Mouse (Mus musculus): ENCODE data around the gene Pink1. TPM values are rescaled to one million over a fixed set of nuclear protein-coding genes. Genes with fewer than 3 reads are reported as not detected.

The Pink1 gene
- polyA plus RNA-seq, 1 experiment = 48.1 TPM

DNA sequence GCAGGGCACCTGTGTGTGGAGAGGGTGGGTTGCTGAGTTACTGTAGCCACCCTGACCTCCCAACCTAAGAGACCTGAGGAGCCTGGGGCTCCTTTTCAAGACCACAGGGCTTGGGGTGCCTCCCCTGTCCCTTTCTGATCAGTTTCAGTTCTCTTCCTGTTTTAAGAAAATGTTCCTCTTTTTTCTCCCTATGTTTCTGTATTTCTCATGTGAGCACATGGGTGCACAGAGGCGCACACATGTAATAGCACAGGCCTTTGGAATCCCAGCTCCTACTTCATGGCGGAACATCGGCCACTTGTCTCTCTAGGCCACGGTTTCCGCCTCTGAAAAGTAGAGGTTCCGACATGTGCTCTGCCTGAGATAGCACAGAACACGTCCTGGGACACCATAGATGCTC, 37.4 kb downstream of the Pink1 start:
- TF ChIP-seq CTCF (IDR thresholded peaks at IDR 0.05; ENCODE audit: control insufficient read depth, insufficient read depth, low read length) = no peak
- TF ChIP-seq POLR2A (IDR thresholded peaks at IDR 0.05; ENCODE audit: borderline replicate concordance, control insufficient read depth, low read depth, low read length) = no peak
- Histone ChIP-seq H3K27ac (ENCODE audit: control insufficient read depth, insufficient read depth, low read depth, low read length, poor library complexity) (no peak overlapping the region), H3K4me3 (replicated peaks; ENCODE audit: control insufficient read depth, low read depth, low read length) (no peak overlapping the region), H3K4me1 (ENCODE audit: control insufficient read depth, insufficient read depth, low read length) (no peaks in the 10 kb centered on the region; the same call in 1 of the 2 replicates)
- 60% methylated on average over 7 of the region's 7 CpGs for WGBS

DNA sequence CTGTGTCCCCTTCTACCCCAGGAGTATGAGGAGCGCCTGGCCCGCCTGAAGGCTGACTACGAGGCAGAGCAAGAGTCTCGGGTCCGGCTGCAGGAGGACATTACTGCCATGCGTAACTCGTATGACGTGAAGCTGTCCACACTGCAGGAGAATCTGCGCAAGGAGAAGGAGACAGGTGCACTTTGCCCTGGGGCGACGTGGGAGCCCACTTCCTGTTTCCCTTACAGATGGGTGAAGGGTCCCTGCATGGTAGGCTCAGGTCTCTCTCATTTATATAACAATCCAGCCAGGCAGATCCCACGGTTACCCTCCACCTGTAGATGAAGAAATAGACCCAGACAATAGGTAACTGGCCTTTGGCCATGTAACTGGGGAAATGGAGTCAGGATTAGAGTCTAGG, 39.7 kb downstream of the Pink1 start:
- 67% methylated on average over 12 of the region's 12 CpGs for WGBS
- Histone ChIP-seq H3K27ac (ENCODE audit: control insufficient read depth, insufficient read depth, low read depth, low read length, poor library complexity) (no peak overlapping the region), H3K4me1 (ENCODE audit: control insufficient read depth, insufficient read depth, low read length) (no peaks in the 10 kb centered on the region; the same call in 1 of the 2 replicates), H3K4me3 (replicated peaks; ENCODE audit: control insufficient read depth, low read depth, low read length) (no peak overlapping the region)
- no peak for TF ChIP-seq POLR2A (IDR thresholded peaks at IDR 0.05; ENCODE audit: borderline replicate concordance, control insufficient read depth, low read depth, low read length)
- no peak for TF ChIP-seq CTCF (IDR thresholded peaks at IDR 0.05; ENCODE audit: control insufficient read depth, insufficient read depth, low read length)

DNA sequence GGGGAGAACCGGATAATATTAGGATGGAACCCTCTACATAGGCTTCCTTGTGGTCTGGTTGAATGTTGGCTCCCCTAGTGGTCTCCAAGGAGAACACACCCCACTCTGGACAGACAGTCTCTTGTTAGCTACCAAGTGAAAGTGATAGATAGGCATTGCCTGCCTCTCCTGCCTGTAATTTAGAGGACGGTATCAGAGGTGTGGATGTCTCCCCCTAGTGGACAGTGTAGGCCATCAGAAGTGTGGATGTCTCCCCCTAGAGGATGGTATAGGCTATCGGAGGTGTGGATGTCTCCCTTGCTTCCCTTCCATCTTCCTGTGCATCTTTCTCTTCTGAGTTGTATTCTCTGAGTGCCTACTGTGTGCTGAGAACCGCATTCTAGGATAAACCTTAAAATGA, 43.3 kb downstream of the Pink1 start:
- peak; percentile 100 for TF ChIP-seq CTCF (IDR thresholded peaks at IDR 0.05; ENCODE audit: control insufficient read depth, insufficient read depth, low read length)
- no peak for TF ChIP-seq POLR2A (IDR thresholded peaks at IDR 0.05; ENCODE audit: borderline replicate concordance, control insufficient read depth, low read depth, low read length)
- Histone ChIP-seq H3K27ac (ENCODE audit: control insufficient read depth, insufficient read depth, low read depth, low read length, poor library complexity) (no peak overlapping the region), H3K4me1 (ENCODE audit: control insufficient read depth, insufficient read depth, low read length) (no peaks in the 10 kb centered on the region), H3K4me3 (replicated peaks; ENCODE audit: control insufficient read depth, low read depth, low read length) (no peak overlapping the region)
- 19% methylated on average over 4 of the region's 4 CpGs for WGBS

DNA sequence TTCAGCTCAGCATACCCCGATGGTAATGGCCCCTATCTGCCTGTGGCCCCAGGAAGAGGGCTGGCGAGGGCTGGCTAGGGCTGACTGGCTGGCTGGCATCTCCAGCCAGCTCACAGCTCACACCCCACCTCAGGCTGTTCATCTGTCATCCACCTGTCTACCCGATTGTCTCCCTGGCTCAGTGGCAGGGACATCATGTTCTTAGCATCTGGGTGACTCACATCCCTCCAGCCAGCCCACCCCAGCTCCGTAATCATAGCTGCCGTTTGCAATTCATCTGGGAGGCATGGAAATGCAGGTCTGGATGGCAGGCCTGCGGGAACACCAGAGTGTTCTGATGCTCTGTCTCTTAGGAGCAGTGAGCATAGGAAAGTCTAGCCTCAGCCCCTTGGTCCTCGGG, 47.8 kb downstream of the Pink1 start:
- TF ChIP-seq CTCF (IDR thresholded peaks at IDR 0.05; ENCODE audit: control insufficient read depth, insufficient read depth, low read length) (no peak), POLR2A (IDR thresholded peaks at IDR 0.05; ENCODE audit: borderline replicate concordance, control insufficient read depth, low read depth, low read length) (no peak)
- no peaks in the 10 kb centered on the region for H3K4me1 ChIP-seq (ENCODE audit: control insufficient read depth, insufficient read depth, low read length)
- WGBS = 85% methylated on average over 7 of the region's 7 CpGs
- no peak overlapping the region for H3K27ac ChIP-seq (ENCODE audit: control insufficient read depth, insufficient read depth, low read depth, low read length, poor library complexity)
- H3K4me3 ChIP-seq (replicated peaks; ENCODE audit: control insufficient read depth, low read depth, low read length) = no peak overlapping the region

- TF ChIP-seq POLR2A (IDR thresholded peaks at IDR 0.05; ENCODE audit: borderline replicate concordance, control insufficient read depth, low read depth, low read length) (no peak), CTCF (IDR thresholded peaks at IDR 0.05; ENCODE audit: control insufficient read depth, insufficient read depth, low read length) (no peak)
- 82% methylated on average over 14 of the region's 14 CpGs for WGBS
- no peak overlapping the region; the same call in 1 of the 2 replicates for H3K27ac ChIP-seq (ENCODE audit: control insufficient read depth, insufficient read depth, low read depth, low read length, poor library complexity)
These were observed 53.8 kb downstream of the Pink1 start for GRCm38 (mm10) chr4:138272011-138272997.

DNA sequence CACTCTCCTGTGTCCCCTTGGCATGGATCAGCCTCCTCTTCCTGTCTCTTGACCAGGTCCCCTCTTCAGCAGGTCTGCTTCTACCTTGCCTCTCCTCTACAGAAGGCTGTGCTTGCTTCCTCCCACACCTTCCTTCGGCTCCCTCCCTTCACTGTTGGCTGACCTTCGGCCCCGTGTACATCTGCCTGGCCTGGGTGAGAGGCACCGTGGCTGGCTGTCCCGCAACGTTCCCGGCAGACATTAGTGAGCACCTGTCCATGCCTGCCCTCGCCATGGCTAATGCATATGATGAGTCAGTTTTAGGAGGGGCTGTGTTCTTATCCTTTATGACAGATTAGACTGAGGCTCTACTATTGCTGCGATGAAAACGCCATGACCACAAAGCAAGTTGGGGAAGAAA, 58.2 kb downstream of the Pink1 start:
- WGBS = 85% methylated on average over 10 of the region's 10 CpGs
- TF ChIP-seq CTCF (IDR thresholded peaks at IDR 0.05; ENCODE audit: control insufficient read depth, insufficient read depth, low read length) (no peak), POLR2A (IDR thresholded peaks at IDR 0.05; ENCODE audit: borderline replicate concordance, control insufficient read depth, low read depth, low read length) (no peak)
- no peaks in the 10 kb centered on the region; the same call in 1 of the 2 replicates for H3K4me1 ChIP-seq (ENCODE audit: control insufficient read depth, insufficient read depth, low read length)
- no peak overlapping the region for H3K27ac ChIP-seq (ENCODE audit: control insufficient read depth, insufficient read depth, low read depth, low read length, poor library complexity)
- H3K4me3 ChIP-seq (replicated peaks; ENCODE audit: control insufficient read depth, low read depth, low read length) = no peak overlapping the region

More at GRCm38 (mm10) chr4:138272011-138272997, 53.8 kb downstream of the Pink1 start:
- Histone ChIP-seq H3K4me3 (replicated peaks; ENCODE audit: control insufficient read depth, low read depth, low read length) (no peak overlapping the region), H3K4me1 (ENCODE audit: control insufficient read depth, insufficient read depth, low read length) (no peaks in the 10 kb centered on the region; the same call in 1 of the 2 replicates)

Other genes with a start within 250 kb of the Pink1 start
- 116 and 226 TPM in 2 replicates for gene Hp1bp3, start 110.0 kb downstream of the Pink1 start, polyA plus RNA-seq (2011; ENCODE audit: insufficient read depth, insufficient read length, low replicate concordance, missing spikeins)
- gene Sh2d5, start 75.9 kb downstream of the Pink1 start, polyA plus RNA-seq (2011; ENCODE audit: insufficient read depth, insufficient read length, low replicate concordance, missing spikeins) = 4.8 and 11.7 TPM in 2 replicates
- 1.6 TPM in 1 of 2 replicates, not detected in the other for gene Kif17, start 75.9 kb downstream of the Pink1 start, polyA plus RNA-seq (2011; ENCODE audit: insufficient read depth, insufficient read length, low replicate concordance, missing spikeins)
- 31.4 and 64.8 TPM in 2 replicates for gene Ddost, start 21.6 kb downstream of the Pink1 start, polyA plus RNA-seq (2011; ENCODE audit: insufficient read depth, insufficient read length, low replicate concordance, missing spikeins)
- gene Cda, start 41.7 kb upstream of the Pink1 start, polyA plus RNA-seq (2011; ENCODE audit: insufficient read depth, insufficient read length, low replicate concordance, missing spikeins) = 1.2 TPM in 1 of 2 replicates, not detected in the other
- gene Fam43b, start 70.2 kb upstream of the Pink1 start, polyA plus RNA-seq (2011; ENCODE audit: insufficient read depth, insufficient read length, low replicate concordance, missing spikeins) = not detected in 2 replicates
- 5.8 and 7.8 TPM in 2 replicates for gene Mul1, start 108.4 kb upstream of the Pink1 start, polyA plus RNA-seq (2011; ENCODE audit: insufficient read depth, insufficient read length, low replicate concordance, missing spikeins)
- gene Camk2n1, start 128.0 kb upstream of the Pink1 start, polyA plus RNA-seq (2011; ENCODE audit: insufficient read depth, insufficient read length, low replicate concordance, missing spikeins) = 2.2 and 3.4 TPM in 2 replicates

All from bone marrow, adult 2 months (tissue).